Mouse (Mus musculus) heart, adult 18-20 months (tissue): Measurements from ENCODE around the gene Tenm2. TPM values are rescaled to one million over a fixed set of nuclear protein-coding genes. Genes with fewer than 3 reads are reported as not detected.

Experiments used
- DNase-seq, 2 experiments: peaks; one replicate each; pipeline ENCODE4 v3.0.0; 2021 to 2022; ENCODE audit warnings: mixed read lengths in 1 of 2
- total RNA-seq, 2 experiments: library from RNA; stranded (reverse); gene quantifications; 2 replicates each; pipeline ENCODE4 v1.2.3; 2021

The Tenm2 gene
- total RNA-seq, 2 experiments from 2014 or later, result 0.17 to 0.21 TPM

- no peak for DNase-seq
These were observed 958.4 kb downstream of the Tenm2 start for GRCm38 (mm10) chr11:36277192-36277902.

GRCm38 (mm10) chr11:36276015-36276414, 959.7 kb downstream of the Tenm2 start:
- DNase-seq, result no peak

DNA sequence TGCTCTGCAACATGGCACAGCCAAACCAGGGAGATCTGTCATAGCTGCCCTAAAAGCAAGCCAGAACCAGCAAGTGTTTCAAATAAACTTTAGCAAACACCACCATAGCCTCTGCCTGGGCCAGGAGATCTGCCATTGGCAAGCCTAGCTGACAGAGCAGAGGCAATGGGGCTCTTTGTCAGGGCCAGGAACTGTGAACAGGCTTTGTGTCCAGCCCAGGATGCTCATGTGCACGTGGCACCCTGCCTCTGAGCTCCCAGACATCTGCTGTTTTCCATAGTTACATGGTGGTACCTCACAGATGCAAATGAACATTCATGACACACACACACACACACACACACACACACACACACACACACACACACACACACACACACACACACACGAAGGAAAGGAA, 963.6 kb downstream of the Tenm2 start:
- DNase-seq, result no peak

GRCm38 (mm10) chr11:36269945-36270344, 965.8 kb downstream of the Tenm2 start:
- DNase-seq, result no peak

DNA sequence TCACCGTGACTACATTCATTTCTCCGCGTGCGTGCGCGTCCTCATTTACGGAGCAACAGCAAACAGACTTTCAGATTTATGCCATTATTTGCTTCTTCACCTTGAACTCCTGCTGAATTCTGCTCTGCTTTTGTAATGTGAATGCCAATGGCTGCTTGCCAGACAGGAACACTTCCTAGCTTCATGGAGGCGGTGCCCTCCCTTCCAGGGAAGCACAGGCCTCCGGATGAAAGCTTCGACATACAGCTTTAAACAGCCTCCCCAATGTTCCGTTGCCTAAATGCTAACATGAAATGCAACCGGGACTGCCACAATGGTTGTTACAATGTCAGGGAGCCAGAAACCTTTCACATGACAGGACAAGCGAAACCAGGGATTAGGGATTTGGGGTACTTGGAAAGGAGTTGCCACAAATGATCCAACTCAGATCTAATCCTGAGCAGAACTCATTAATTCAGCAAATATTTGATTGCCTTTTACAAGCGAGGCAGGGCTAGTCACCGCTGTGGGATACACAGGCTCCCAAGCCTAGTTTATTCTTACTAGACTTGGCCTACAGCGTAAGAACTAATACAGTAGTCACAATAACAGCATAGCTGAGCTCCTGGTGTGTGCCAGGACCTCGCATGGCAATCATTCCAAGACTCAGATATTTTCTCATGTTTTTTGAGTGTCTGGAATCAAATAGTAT, 970.8 kb downstream of the Tenm2 start:
- DNase-seq, result no peak

DNA sequence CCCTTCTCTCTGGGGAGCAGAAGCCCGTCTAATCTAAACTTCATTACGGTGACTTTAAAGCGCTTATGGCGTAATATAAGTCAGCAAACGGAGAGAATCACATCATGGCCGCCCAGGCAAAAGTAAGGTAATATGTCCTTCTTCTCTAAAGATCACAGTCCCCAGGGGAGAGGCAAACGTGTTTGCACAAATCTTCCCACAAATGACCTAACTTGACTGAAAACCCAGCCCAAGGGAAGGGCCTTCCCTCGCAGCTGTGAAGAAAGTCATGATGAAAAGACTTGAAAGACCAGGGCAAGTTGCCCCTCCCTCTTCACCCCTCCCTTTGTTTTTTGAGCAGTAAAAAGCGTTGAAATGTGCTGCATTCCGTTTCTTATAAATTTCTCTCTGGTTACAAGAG, 971.9 kb downstream of the Tenm2 start:
- DNase-seq, result no peak

GRCm38 (mm10) chr11:36257187-36257586, 978.6 kb downstream of the Tenm2 start:
- DNase-seq, result no peak

DNA sequence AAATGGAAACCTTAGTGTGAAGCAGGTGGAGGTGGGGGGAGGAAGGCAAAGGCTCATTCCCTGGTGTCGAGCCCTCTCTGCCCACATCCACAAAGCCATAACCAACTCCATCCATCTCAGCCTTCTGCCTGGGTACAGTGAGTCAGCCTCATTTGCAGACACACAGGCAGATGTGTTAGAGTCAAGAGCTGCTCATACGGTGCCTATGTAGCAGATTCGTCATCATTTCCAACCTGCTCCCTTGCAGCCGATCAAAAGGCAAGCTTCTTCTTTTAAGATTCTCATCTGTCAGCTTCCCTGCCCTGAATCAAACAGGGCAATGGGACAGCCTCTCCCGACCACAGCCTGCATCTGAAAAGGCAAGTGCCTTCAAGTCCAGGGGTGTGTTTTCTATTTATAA, 979.0 kb downstream of the Tenm2 start:
- no peak for DNase-seq

GRCm38 (mm10) chr11:36254019-36254418, 981.7 kb downstream of the Tenm2 start:
- no peak for DNase-seq

DNA sequence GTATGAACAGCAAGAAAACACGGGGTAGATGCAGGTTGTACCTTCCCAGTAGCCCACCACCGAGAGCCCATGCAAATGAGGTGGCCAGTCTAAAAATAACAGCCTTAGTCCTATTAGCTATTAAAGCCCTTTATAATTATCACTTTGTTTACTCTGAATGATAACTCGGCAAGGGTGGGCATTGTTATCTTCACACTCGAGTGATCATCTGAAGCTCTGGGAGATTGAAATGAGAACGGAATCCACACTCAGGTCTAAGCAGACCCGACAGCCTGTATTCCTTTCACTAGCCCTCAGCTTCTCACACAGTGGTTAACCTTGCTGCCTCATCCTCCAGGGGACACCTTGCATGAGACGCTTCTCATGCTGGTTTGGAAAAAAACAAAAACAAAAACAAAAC, 985.7 kb downstream of the Tenm2 start:
- DNase-seq, result no peak

DNA sequence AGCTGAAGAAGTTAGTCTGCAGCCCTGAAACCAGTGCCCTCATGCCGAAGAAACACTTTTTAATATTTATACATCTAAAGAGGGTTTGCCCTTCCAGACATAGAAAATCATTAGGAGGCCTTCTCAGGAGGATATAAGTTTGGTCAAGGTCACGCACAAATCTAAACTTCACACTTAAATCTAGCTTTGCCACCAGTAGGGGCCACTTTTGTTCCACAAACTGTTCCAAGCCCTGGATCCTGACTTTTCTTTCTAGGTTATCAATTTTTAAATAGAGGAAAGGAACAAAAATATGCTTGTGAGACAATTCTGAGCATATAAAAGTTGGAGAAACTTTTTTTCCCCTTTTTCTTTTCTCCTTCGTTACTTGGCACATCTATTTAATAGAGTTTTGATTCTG, 989.6 kb downstream of the Tenm2 start:
- DNase-seq, result no peak

DNA sequence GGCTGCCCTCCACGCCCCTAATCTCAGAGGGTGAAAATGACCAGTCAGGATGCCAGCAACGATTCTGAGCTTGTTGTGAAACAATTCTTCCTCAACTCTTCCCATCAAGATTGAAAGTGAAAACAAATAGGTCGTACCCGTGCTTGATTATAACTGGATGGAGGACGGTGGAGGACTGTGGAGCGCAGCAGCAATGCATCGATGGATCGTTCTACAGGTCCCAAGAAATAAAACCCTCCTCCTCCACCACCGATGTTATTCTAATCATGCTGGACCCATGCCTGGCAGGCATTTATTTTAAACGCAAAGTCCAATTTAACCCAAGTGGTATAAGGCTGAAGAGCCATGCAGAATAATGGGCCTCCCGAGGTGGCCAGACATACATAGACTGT, 991.3 kb downstream of the Tenm2 start:
- DNase-seq, result no peak

DNA sequence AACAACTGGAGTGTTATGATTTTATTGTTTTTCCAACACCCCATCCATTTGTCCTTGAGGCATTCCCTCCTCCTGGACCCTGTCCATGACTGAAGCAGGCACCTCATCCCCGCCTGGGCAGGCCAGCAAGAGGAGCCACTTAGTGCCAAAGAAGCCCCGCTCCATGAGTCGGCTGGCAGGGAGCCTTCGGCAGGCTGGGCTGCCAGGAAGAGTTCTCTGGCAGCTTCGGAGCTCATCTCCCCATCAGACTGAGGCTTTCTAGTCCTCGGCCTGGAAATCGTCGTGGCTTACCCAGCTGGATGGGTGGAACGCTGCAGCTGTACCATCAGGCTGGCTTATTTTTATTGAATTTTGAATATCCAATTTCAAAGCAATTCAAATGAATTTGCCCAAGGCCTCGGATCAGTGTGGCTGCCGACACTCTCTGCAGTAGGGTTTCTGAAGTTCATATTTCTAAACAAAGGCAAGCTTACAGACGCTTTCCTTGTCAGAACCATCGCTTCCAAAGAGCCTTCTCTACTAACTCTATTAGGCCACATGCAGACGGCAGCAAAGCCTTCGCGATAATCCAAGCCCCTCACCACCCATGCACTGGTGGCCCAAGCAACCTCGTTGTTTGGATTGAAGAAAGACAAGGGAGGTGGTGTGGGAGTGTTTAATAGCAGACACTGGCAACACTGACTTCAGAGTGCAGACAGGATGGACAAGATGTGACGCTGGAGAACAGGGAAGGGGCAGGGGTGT, 991.8 kb downstream of the Tenm2 start:
- peak in 1 of 2 experiments; percentile 1 for DNase-seq

DNA sequence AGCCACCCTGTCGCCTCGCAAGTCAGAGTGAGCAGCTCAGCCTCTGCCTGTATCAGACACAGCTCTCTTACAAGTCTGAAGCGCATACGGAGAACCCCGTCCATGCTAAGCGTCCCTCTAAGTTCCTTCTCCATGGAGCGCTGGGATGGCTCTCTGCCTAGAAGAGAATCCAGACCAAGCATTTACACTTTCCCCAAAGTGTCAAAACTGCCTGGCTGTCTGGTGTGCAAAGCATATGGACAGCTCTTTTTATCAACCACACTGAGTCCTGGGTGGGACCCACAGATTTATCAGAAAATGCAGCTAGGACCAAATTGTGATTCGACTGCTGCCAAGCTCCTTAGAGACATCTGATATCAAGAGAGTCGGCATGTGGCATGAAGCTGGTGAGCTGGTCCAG, 996.9 kb downstream of the Tenm2 start:
- no peak for DNase-seq

DNA sequence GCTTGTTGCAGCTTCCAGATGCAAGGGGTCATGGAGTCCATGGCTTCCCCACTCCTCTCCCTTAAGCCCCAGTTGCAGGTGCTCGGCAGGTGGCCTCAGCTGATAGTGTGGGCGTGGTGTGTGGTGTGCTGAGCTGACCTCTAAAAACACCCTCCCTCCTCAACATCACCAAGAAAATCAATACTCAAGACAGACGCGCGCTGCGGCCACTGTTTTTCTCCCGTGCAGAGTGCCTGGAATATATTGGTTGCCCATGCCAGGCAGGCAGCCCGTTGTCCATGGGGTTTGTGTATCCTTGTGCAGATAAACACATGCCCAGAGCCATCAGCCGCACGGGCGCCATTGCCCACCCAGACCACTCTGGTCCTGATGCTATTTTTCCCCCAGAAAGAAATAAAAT, 1007.1 kb downstream of the Tenm2 start:
- DNase-seq, result no peak

- DNase-seq, result no peak
These were observed 1007.6 kb downstream of the Tenm2 start for GRCm38 (mm10) chr11:36228196-36228595.

DNA sequence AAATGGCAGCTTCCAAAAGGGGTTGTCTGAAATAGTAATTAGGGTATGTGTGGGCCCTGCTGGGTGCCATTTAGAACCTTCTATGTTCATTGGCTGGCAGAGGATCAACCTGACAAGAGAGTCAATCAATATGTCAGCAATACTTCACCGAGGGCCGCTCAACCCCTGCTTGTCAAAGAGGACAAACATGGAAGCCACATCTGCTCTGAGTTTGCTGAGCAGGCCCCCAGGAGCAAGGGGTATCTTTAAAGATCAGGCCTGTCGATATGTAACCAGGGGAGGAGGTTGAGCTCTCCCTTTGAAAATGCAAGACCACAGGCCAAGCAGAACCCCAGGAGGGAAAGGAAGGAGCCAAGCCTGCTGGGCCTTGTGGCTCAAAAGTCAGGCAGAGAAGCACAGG, 1009.7 kb downstream of the Tenm2 start:
- no peak for DNase-seq

DNA sequence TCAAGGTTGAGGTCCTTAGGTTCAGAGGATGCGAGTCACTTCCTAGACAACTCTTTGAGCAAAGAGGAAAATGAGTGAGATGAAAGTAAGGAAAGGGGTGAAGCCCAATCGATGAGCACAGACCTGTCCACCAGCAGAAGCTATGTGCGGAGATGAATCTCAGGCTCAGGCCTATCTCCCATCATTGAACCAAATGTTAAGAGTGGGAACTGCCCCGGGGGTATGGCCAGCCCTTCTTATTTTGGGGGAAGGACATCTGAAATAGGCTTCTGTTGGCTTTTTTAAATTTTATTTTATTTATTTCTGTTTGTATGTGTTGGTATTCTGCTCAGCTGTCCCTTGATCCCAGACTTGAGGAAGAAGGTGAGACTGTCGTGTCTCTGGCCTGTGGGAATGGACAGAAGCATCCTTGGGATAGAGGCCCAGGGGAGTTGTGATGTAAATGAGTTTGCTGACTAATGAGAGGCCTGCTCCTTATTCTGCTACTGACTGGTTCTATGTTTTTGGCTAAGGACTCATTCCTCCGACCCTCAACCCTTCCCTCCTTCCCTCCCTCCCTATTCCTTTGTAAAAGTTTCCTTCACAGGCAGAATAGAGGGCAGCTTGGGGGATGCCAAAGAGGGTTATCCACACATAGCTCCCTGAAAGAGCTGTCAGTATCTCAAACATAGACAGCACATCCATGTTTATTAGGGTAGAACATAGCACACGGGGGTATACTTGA, 1011.9 kb downstream of the Tenm2 start:
- no peak for DNase-seq

DNA sequence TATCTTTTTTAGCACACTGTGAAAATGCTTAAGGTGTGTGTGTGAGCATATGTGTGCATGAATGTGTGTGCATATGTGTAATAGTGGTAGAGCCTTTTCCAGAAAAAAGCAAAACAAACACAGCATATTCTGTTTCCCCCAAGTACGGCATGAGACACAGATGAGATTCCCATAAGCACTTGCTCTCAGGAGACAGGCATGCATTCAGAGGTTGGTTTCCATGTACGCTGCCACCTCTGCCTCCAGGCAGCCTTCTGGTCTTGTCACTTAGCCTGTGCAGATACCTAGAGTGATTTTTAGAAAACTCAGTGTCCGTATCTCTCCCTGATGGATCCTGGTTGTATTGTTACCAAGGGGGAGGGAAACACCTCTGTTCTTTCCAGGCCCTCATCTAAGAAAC, 1013.7 kb downstream of the Tenm2 start:
- DNase-seq, result no peak

GRCm38 (mm10) chr11:36221271-36221975, 1014.3 kb downstream of the Tenm2 start:
- DNase-seq, result peak; percentile 68 to 86

DNA sequence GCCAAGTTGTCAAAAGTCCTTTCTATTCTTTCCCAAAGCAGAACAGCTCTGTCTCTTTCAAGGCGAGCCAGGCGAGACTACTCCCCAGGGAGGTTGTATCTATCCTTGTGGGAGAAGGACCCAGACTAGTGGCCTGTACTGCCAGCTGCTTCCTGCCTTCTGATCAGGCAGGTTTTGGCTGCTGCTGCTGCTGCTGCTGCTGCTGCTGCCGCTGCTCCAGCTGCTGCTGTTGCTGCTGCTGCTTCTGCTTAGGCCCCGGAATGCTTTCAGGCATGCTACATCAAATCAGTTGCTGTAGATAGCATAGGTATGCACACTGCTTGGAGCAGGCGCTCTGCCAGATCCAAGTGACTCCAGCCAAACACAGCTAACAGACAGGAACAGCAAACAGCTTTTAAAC, 1015.1 kb downstream of the Tenm2 start:
- DNase-seq, result peak; percentile 9 to 15

DNA sequence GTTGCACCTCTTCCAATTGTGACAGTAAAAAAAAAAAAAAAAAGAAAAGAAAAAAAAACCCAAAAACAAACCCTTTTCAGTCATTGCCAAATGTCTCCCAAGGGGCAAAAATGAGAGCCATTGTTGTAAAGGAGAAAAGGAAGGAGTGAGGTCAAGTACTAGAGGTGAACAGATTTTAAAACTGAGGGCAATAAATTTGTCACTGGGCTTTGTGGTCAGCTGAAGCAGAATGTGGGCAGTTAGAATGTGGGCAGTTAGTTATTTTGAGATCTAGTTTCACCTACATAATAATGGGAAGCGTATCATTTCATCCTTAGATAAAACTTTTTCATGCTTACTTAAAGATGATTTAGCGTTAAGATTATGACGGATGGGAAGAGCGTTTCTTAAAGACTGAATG, 1016.2 kb downstream of the Tenm2 start:
- DNase-seq, result no peak
